Mouse (Mus musculus) embryonic facial prominence, embryonic 12.5 days (tissue): ENCODE measurements around the gene Mfn2. TPM values are rescaled to one million over a fixed set of nuclear protein-coding genes. Genes with fewer than 3 reads are reported as not detected.

ENCODE experiments used
- ATAC-seq: fragments of 200-750 bp; cut with Nextera tagmentation; 2 replicates; pipeline ENCODE4 v1.8.0; 2017; ENCODE audit not compliant: insufficient number of reproducible peaks, insufficient read depth, low FRiP score, low TSS enrichment
- H3K27ac ChIP-seq: fragments of 300-500 bp; sonication (generic); 2 replicates; pipeline ENCODE4 v1.5.1; 2016; ENCODE audit warnings: mild to moderate bottlenecking
- H3K27me3 ChIP-seq: fragments of 300-500 bp; sonication (generic); 2 replicates; pipeline ENCODE4 v1.6.1; 2016; ENCODE audit warnings: mild to moderate bottlenecking, moderate library complexity
- H3K36me3 ChIP-seq: fragments of 300-500 bp; sonication (generic); 2 replicates; pipeline ENCODE4 v1.6.1; 2016; ENCODE audit warnings: mild to moderate bottlenecking
- H3K4me1 ChIP-seq: fragments of 300-500 bp; sonication (generic); 2 replicates; pipeline ENCODE4 v1.6.1; 2016
- H3K4me2 ChIP-seq: fragments of 300-500 bp; sonication (generic); replicated peaks from 2 replicates; pipeline ENCODE4 v1.6.1; 2016; ENCODE audit warnings: mild to moderate bottlenecking, moderate library complexity
- H3K4me3 ChIP-seq: fragments of 300-500 bp; sonication (generic); 2 replicates; pipeline ENCODE4 v1.5.1; 2016; ENCODE audit warnings: mild to moderate bottlenecking
- H3K9ac ChIP-seq: fragments of 300-500 bp; sonication (generic); 2 replicates; pipeline ENCODE4 v1.6.1; 2016; ENCODE audit warnings: mild to moderate bottlenecking, moderate library complexity
- H3K9me3 ChIP-seq: fragments of 300-500 bp; sonication (generic); 2 replicates; pipeline ENCODE4 v1.6.1; 2016; ENCODE audit warnings: mild to moderate bottlenecking, moderate library complexity
- WGBS: fragments of 180-500 bp; shearing (Covaris S2); methylation state at CpG from one replicate; pipeline ENCODE4 v1.1.7; 2016; 5-methylcytosine and 5-hydroxymethylcytosine counted together
- polyA plus RNA-seq: library from polyadenylated mRNA; unstranded; fragments of >200 nt; fragmentation: Nextera tagmentation; extraction: Ambion mirVana; gene quantifications from 2 replicates; pipeline ENCODE4 v1.2.1, GENCODE M21; 2016

The Mfn2 gene
- polyA plus RNA-seq, result 38.2 and 42.6 TPM in 2 replicates

DNA sequence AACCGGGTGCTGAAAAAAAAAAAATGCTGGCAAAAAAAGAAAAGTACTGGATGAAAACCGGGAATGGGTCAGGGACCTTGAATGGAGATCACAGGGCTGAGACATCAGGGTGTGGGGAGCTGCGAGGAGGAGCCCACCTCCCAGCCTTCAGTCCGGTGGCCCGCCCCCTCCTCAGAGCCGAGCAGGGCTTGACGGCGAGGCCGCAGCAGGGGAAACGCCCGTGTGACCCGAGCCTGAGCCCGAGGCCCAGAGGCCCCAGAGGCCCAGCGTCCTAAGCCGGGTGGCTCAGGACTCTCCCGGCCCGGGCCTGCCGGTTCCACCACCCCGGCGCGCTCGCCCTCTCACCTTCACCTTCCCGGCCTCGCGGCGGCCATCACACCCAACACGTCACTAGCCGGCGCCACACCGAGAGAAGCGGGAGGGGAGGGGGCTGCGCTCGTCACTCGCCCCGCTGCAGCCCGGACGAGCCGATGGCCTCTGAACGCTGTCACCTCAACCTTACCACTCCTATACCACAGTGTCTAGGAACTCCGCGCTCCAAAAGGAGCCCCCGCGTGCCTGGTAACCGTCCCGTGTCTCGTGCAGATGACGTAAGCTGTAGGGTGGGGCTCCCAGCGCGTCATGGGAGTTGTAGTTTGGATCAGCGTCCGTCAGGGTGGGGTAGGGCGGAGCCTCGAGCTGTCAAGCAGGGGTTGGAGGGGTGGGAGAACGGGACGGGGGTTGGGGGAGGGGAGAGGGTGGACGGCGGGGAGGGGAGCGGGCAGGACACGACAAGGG is at the start of gene Mfn2:
Gene Mfn2, minus strand, starts transcription at position 392 of the 777 bp plus-strand sequence.
- Histone ChIP-seq H3K36me3 (0 out of 2 replicates have a peak, but pooled peaks cover 13% of the 10 kb centered on the region), H3K4me3 (peak within 1 kb of the TSS; percentile 86), H3K9ac (peak within 1 kb of the TSS; percentile 76), H3K27me3 (no peaks in the 10 kb centered on the region), H3K4me1 (peaks cover 13% of the 10 kb centered on the region), H3K27ac (peak within 1 kb of the TSS; percentile 80), H3K9me3 (no peaks in the 10 kb centered on the region), H3K4me2 (peak within 1 kb of the TSS; percentile 58)
- under 1% methylated on average over 59 of the region's 59 CpGs for WGBS
- peak; percentile 84 for ATAC-seq

DNA sequence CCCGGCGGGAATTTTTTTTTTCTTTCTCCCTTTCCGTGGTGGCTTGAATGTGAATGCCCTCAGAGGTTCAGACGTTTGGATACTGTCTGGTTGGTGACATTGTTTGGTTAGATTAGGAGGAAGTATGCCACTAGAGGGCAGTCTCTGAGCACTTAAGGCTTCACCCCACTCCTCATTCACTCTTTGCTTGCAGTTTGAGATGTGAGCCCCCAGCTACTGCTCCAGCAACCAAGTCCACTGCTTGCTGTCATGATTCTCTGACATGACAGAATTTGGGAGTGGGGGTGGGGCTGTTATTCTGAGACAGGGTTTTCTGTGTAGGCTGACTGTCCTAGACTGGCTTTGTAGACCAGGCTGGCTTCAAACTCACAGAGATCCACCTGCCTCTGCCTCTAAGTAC is 49.1 kb upstream of the Mfn2 start:
- no peaks in the 10 kb centered on the region for H3K4me1 ChIP-seq
- WGBS, result 9% methylated on average over 4 of the region's 4 CpGs
- no peak overlapping the region for H3K27ac ChIP-seq
- H3K9me3 ChIP-seq, result no peaks in the 10 kb centered on the region
- H3K4me2 ChIP-seq, result no peak overlapping the region
- H3K27me3 ChIP-seq, result no peaks in the 10 kb centered on the region
- H3K9ac ChIP-seq, result no peak overlapping the region
- no peaks in the 10 kb centered on the region for H3K36me3 ChIP-seq
- H3K4me3 ChIP-seq, result no peak overlapping the region
- no peak for ATAC-seq

DNA sequence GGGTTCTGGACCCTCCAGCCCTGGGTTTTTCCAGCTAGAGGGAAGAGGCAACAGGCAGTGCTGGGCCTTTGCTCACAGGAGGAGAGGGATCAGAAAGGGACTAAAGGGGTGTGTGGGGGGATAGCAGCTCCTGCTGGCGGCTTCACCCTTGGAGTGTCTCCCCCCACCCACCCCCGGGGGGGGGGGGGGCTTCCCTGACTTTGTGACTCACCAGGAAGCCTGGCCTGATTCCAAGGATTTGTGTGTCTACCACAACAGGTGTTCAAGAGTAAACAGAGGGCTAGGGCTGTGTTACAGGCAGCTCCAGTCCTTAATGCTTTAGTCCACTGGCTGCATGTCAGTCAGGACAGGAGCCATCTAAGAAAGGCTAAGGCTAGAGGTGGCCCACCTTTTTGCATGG is 43.0 kb upstream of the Mfn2 start:
- no peak for ATAC-seq
- WGBS, result 66% methylated on average over 2 of the region's 2 CpGs
- Histone ChIP-seq H3K4me1 (peaks cover 8% of the 10 kb centered on the region), H3K9me3 (no peaks in the 10 kb centered on the region), H3K27me3 (no peaks in the 10 kb centered on the region), H3K9ac (no peak overlapping the region), H3K27ac (no peak overlapping the region), H3K4me3 (no peak overlapping the region), H3K4me2 (no peak overlapping the region), H3K36me3 (peaks cover 45% of the 10 kb centered on the region)

GRCm38 (mm10) chr4:147943005-147943404 is 38.5 kb upstream of the Mfn2 start:
- WGBS, result 96% methylated on average over 1 of the region's 1 CpGs
- Histone ChIP-seq H3K36me3 (peaks cover 45% of the 10 kb centered on the region), H3K4me2 (peak overlapping the region; percentile 99)

DNA sequence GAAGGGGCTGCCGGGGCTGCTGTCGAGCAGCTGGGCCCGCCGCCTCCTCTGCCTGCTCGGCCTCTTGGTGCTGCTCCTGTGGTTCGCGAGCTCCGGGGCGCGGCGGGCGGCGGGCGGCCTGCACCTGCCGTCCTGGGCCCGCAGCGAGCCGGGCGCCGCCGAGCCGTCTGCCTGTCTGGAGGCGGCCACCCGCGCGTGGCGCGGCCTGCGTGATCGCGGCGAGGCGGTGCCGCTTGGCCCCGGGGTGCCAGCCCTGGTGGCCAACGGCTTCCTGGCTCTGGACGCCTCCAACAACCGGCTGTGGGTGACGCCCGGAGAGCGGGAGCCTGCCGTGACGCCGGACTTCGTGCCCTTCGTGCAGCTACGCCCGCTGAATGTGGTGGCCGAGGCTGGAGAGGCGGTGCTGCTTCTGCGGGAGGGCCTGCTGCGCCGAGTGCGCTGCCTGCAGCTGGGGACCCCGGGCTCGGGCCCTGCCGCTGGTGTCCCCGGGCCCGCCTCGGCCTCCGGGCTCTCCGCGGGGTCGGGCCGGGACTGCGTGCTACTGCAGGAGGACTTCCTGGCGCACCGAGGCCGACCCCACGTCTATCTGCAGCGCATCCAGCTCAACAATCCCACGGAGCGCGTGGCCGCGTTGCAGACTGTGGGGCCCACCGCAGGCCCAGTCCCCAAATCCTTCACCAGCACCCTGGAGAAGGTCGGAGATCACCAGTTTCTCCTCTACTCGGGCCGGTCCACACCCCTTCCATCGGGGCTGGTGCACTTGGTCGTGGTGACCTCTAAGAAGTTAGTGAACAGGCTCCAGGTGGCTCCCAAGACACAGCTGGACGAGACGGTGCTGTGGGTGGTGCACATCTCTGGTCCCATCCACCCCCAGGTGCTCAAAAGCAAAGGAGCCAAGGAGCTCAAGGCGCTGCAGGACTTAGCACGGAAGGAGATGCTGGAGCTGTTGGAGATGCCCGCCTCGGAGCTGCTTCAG is 36.8 kb upstream of the Mfn2 start:
- Histone ChIP-seq H3K9me3 (no peaks in the 10 kb centered on the region), H3K4me2 (peak overlapping the region; percentile 99), H3K27ac (0 out of 2 replicates have a peak overlapping the region, but pooled peaks have one; percentile 91), H3K4me1 (peaks cover 30% of the 10 kb centered on the region), H3K4me3 (peak overlapping the region; percentile 97), H3K9ac (peak overlapping the region; percentile 92), H3K36me3 (peaks cover 31% of the 10 kb centered on the region), H3K27me3 (no peaks in the 10 kb centered on the region)
- peak; percentile 44 for ATAC-seq
- WGBS, result 9% methylated on average over 62 of the region's 88 CpGs

More at GRCm38 (mm10) chr4:147943005-147943404, 38.5 kb upstream of the Mfn2 start:
- H3K4me3 ChIP-seq, result no peak overlapping the region
- H3K4me1 ChIP-seq, result peaks cover 27% of the 10 kb centered on the region
- H3K27me3 ChIP-seq, result no peaks in the 10 kb centered on the region
- H3K27ac ChIP-seq, result no peak overlapping the region
- no peak overlapping the region for H3K9ac ChIP-seq
- no peak for ATAC-seq
- no peaks in the 10 kb centered on the region for H3K9me3 ChIP-seq

- Histone ChIP-seq H3K36me3 (peaks cover 24% of the 10 kb centered on the region), H3K4me1 (peaks cover 30% of the 10 kb centered on the region), H3K27ac (peak within 1 kb of the TSS; percentile 91), H3K9ac (peak within 1 kb of the TSS; percentile 92), H3K4me3 (peak within 1 kb of the TSS; percentile 97), H3K4me2 (peak within 1 kb of the TSS; percentile 99), H3K27me3 (no peaks in the 10 kb centered on the region), H3K9me3 (no peaks in the 10 kb centered on the region)
- ATAC-seq, result peak; percentile 44
- under 1% methylated on average over 25 of the region's 35 CpGs for WGBS
These were observed 36.1 kb upstream of the Mfn2 start, which contains the start of gene 2510039O18Rik for GRCm38 (mm10) chr4:147940576-147941044. 2510039O18Rik (plus strand) TSS chr4:147940895.

DNA sequence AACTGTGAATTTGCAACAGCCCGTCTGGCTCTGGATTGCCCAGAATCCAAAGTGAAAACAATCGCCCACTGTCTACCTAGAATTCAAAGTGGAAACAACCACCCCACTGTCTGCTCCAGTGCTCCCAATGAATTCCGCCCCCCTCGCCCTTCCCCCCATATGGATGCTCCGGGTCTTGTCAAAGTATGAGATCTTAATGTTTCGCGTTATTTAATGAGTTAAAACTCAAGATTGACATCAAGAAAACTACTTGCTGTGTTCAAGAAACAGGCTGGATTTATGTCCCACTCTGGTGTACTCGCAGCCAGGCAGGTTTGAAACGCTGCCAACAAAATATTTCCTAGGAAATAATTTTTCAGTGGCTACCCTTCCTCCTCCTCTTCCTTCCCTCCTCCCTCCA is 35.6 kb upstream of the Mfn2 start:
- ATAC-seq, result no peak
- Histone ChIP-seq H3K36me3 (peaks cover 19% of the 10 kb centered on the region), H3K4me3 (0 out of 2 replicates have a peak overlapping the region, but pooled peaks have one; percentile 97), H3K9me3 (no peaks in the 10 kb centered on the region), H3K27me3 (no peaks in the 10 kb centered on the region), H3K4me2 (peak overlapping the region; percentile 99), H3K9ac (no peak overlapping the region), H3K27ac (peak overlapping the region; percentile 91), H3K4me1 (peaks cover 30% of the 10 kb centered on the region)
- WGBS, result 30% methylated on average over 9 of the region's 9 CpGs

GRCm38 (mm10) chr4:147938148-147939096 is 33.9 kb upstream of the Mfn2 start:
- no peak overlapping the region for H3K4me2 ChIP-seq
- H3K36me3 ChIP-seq, result 0 out of 2 replicates have a peak, but pooled peaks cover 3% of the 10 kb centered on the region
- H3K9ac ChIP-seq, result no peak overlapping the region; the same call in 1 of the 2 replicates
- peaks cover 35% of the 10 kb centered on the region for H3K4me1 ChIP-seq
- peak overlapping the region; percentile 91 for H3K27ac ChIP-seq
- no peak for ATAC-seq
- 50% methylated on average over 14 of the region's 14 CpGs for WGBS
- H3K4me3 ChIP-seq, result no peak overlapping the region
- H3K9me3 ChIP-seq, result no peaks in the 10 kb centered on the region
- no peaks in the 10 kb centered on the region for H3K27me3 ChIP-seq

DNA sequence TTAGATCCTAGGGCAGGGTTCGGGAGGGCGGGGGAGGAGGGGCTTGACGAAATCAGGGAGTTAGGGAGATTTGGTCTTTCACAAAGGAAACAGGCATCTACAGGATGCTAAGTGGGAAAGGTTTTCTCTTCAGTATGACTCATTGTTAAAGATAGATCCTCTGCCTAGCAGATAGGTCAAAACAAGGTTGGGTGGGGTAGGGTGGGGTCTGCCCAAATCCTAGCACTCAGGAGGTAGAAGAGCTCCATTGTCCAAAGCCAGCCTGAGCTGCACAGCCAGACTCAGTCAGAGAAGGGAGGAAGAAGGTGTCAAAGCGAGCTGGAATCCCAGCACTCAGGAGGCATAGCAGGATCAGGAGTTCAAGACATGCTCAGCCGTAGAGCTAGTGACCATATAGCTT is 33.0 kb upstream of the Mfn2 start:
- no peak overlapping the region for H3K4me2 ChIP-seq
- ATAC-seq, result no peak
- 0 out of 2 replicates have a peak, but pooled peaks cover 2% of the 10 kb centered on the region for H3K36me3 ChIP-seq
- no peak overlapping the region for H3K9ac ChIP-seq
- no peaks in the 10 kb centered on the region for H3K9me3 ChIP-seq
- 59% methylated on average over 5 of the region's 5 CpGs for WGBS
- peaks cover 32% of the 10 kb centered on the region for H3K4me1 ChIP-seq
- no peak overlapping the region for H3K4me3 ChIP-seq
- no peak overlapping the region for H3K27ac ChIP-seq
- H3K27me3 ChIP-seq, result no peaks in the 10 kb centered on the region

DNA sequence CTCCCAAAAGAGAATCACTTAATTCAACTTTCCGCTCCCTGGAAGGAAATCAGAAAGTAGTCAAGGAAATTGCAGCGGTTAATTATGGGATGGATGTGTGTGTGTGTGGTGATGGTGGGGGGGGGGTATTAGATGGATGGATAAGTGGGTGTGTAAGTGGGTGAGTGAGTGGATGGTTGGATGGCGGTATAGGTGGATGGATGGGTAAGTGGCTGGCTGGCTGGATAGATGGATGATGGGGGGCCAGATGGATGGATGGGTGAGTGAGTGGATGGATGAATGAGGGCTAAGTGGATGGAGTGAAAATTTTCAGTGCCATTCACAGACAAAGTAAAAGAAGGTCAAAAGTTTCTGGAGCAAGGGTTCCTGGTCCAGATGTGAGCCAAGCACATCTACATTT is 32.5 kb upstream of the Mfn2 start:
- Histone ChIP-seq H3K27ac (peak overlapping the region; percentile 81; the same call in 1 of the 2 replicates), H3K27me3 (no peaks in the 10 kb centered on the region), H3K4me3 (peak overlapping the region; percentile 79), H3K9ac (peak overlapping the region; percentile 79; the same call in 1 of the 2 replicates), H3K9me3 (no peaks in the 10 kb centered on the region), H3K4me1 (peaks cover 30% of the 10 kb centered on the region), H3K36me3 (0 out of 2 replicates have a peak, but pooled peaks cover 4% of the 10 kb centered on the region), H3K4me2 (peak overlapping the region; percentile 79)
- no peak for ATAC-seq
- 41% methylated on average over 3 of the region's 3 CpGs for WGBS
